Mouse (Mus musculus): ENCODE measurements around the gene Supt16.

DNA sequence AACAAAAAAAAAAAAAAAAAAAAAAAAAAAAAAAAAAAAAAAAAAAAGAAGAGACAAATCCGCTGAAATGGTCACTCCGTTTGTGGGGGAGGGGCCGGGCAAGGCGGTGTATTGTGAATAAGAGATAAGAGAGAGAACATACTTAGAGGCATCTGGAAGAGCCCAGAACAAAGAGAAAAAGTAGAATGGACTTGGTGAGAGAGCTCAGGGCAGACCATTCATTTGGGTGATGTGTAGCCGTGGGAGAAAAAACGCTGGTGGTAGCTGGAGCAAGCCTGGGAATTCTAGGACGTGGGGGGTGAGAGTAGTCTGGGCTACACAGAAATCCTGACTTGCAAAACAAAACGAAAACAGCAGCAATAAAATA is 78.8 kb downstream of the Supt16 start:
- TF ChIP-seq GATA1 (IDR thresholded peaks at IDR 0.05; ENCODE audit: borderline replicate concordance, low read length) (no peak), FLI1 (IDR thresholded peaks at IDR 0.05; ENCODE audit: low read length) (no peak)
